Mouse (Mus musculus) liver, embryonic 15.5 days (tissue): ENCODE data around the gene Arhgap10. TPM values are rescaled to one million over a fixed set of nuclear protein-coding genes. Genes with fewer than 3 reads are reported as not detected.

Experiments
- ATAC-seq: fragments of 200-750 bp; cut with Nextera tagmentation; 2 replicates; pipeline ENCODE4 v1.8.0; 2017; ENCODE audit warnings: moderate number of reproducible peaks, mild to moderate bottlenecking, moderate library complexity; ENCODE audit not compliant: insufficient read depth
- H3K27ac ChIP-seq: fragments of 300-500 bp; sonication (generic); replicated peaks from 2 replicates; pipeline ENCODE4 v1.5.1; 2015; ENCODE audit warnings: mild to moderate bottlenecking, inconsistent platforms
- H3K27me3 ChIP-seq: fragments of 300-500 bp; sonication (generic); 2 replicates; pipeline ENCODE4 v1.6.1; 2015; ENCODE audit warnings: mild to moderate bottlenecking, inconsistent platforms
- H3K36me3 ChIP-seq: fragments of 300-500 bp; sonication (generic); replicated peaks from 2 replicates; pipeline ENCODE4 v1.6.1; 2015; ENCODE audit warnings: moderate library complexity, mild to moderate bottlenecking, inconsistent platforms
- H3K4me1 ChIP-seq: fragments of 300-500 bp; sonication (generic); replicated peaks from 2 replicates; pipeline ENCODE4 v1.6.1; 2015; ENCODE audit warnings: inconsistent platforms
- H3K4me2 ChIP-seq: fragments of 300-500 bp; sonication (generic); 2 replicates; pipeline ENCODE4 v1.6.1; 2015; ENCODE audit warnings: moderate library complexity, mild to moderate bottlenecking, inconsistent platforms
- H3K4me3 ChIP-seq: fragments of 300-500 bp; sonication (generic); replicated peaks from 2 replicates; pipeline ENCODE4 v1.5.1; 2015; ENCODE audit warnings: mild to moderate bottlenecking, inconsistent platforms
- H3K9ac ChIP-seq: fragments of 300-500 bp; sonication (generic); 2 replicates; pipeline ENCODE4 v1.6.1; 2015; ENCODE audit warnings: moderate library complexity, mild to moderate bottlenecking, inconsistent platforms
- H3K9me3 ChIP-seq: fragments of 300-500 bp; sonication (generic); replicated peaks from 2 replicates; pipeline ENCODE4 v1.6.1; 2016; ENCODE audit warnings: inconsistent platforms
- WGBS: fragments of 180-500 bp; shearing (Covaris S2); methylation state at CpG from one replicate; pipeline ENCODE4 v1.1.7; 2015; ENCODE audit warnings: mixed read lengths; ENCODE audit not compliant: insufficient replicate concordance; 5-methylcytosine and 5-hydroxymethylcytosine counted together
- polyA plus RNA-seq: library from polyadenylated mRNA; unstranded; fragments of >200 nt; fragmentation: Nextera tagmentation; extraction: Ambion mirVana; gene quantifications from 2 replicates; pipeline ENCODE4 v1.2.1, GENCODE M21; 2015

The Arhgap10 gene
- polyA plus RNA-seq, 1 experiment from 2014 or later = 5.8 TPM

DNA sequence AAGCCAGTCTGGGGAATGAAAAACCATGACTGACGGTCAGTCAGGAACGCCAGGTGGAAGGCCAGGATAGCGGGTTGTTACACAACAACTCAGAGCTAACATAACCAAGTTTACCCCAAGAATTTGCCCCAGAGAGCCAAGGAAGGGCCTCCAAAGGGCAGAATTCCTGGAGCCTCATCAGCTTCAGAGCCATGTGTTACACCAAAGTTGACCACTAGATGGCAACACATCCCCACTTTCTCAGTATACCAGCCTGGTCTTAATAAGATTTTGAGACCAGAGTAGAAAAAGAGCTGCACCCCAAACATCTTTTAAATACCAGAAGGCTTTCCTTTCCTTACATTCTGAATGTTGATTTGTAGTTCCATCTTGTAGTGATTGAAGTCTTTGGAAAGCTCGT is 98.0 kb downstream of the Arhgap10 start:
- 36% methylated on average over 4 of the region's 4 CpGs for WGBS

DNA sequence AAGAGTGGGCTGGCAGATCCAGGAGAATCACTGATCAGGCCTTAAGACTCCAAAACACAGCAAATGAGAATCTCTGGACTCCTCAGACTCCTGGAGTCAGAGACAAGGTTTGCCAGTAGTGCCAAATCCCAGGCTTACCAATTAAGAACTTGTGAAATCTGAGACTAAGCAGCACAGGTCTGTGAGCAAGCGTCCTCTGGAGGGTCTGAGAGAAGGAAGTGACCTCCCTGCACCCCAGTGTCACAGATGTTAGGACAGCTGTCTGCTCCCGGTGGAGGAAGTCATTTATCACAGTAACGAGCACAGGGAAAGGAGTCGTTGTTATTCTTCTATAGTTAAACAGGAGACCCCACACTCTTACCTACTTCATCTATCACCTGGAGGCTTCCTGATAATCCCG is 101.0 kb downstream of the Arhgap10 start:
- H3K27ac ChIP-seq = no peak overlapping the region
- H3K36me3 ChIP-seq = peaks cover 8% of the 10 kb centered on the region; the same call in 1 of the 2 replicates
- no peaks in the 10 kb centered on the region for H3K27me3 ChIP-seq
- H3K9me3 ChIP-seq = no peaks in the 10 kb centered on the region
- no peak for ATAC-seq
- H3K4me3 ChIP-seq = no peak overlapping the region
- no peak overlapping the region for H3K4me2 ChIP-seq
- 34% methylated on average over 5 of the region's 5 CpGs for WGBS
- no peaks in the 10 kb centered on the region for H3K4me1 ChIP-seq
- H3K9ac ChIP-seq = no peak overlapping the region

More for the DNA sequence above, 98.0 kb downstream of the Arhgap10 start:
- Histone ChIP-seq H3K27me3 (no peaks in the 10 kb centered on the region), H3K27ac (no peak overlapping the region), H3K4me3 (no peak overlapping the region), H3K9me3 (no peaks in the 10 kb centered on the region), H3K4me1 (peaks cover 15% of the 10 kb centered on the region), H3K36me3 (no peaks in the 10 kb centered on the region), H3K4me2 (no peak overlapping the region), H3K9ac (no peak overlapping the region)
- ATAC-seq = no peak

DNA sequence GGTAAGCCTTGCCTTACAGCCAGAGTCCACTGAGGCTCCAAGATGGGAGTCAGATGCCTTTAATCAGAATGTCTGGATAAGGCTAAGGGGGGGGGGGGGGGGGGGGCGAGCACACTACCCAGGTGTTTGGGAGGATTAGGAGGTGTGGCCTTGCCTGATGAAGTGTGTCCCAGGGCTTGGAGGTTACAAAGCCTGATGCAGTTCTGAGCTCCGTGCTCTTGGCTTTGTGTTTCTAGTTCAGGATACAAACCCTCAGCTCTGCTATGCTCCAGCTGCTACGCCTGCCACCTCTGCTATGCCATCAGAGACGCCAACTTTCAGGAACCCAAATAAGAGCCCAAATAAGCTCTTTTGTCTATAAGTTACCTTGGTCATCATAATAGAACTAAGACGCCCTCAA is 101.7 kb downstream of the Arhgap10 start:
- no peak overlapping the region for H3K4me2 ChIP-seq
- H3K4me1 ChIP-seq = no peaks in the 10 kb centered on the region
- no peaks in the 10 kb centered on the region for H3K9me3 ChIP-seq
- H3K4me3 ChIP-seq = no peak overlapping the region
- 65% methylated on average over 5 of the region's 5 CpGs for WGBS
- peaks cover 15% of the 10 kb centered on the region for H3K36me3 ChIP-seq
- no peak overlapping the region for H3K9ac ChIP-seq
- no peak for ATAC-seq
- no peak overlapping the region for H3K27ac ChIP-seq
- no peaks in the 10 kb centered on the region for H3K27me3 ChIP-seq

- no peak overlapping the region for H3K27ac ChIP-seq
- H3K4me2 ChIP-seq = no peak overlapping the region
- no peak for ATAC-seq
- no peak overlapping the region for H3K4me3 ChIP-seq
- 77% methylated on average over 15 of the region's 15 CpGs for WGBS
- peaks cover 20% of the 10 kb centered on the region for H3K36me3 ChIP-seq
- no peak overlapping the region for H3K9ac ChIP-seq
- no peaks in the 10 kb centered on the region for H3K27me3 ChIP-seq
- H3K9me3 ChIP-seq = no peaks in the 10 kb centered on the region
- H3K4me1 ChIP-seq = no peaks in the 10 kb centered on the region
These were observed 106.5 kb downstream of the Arhgap10 start for GRCm38 (mm10) chr8:77411262-77411661.

DNA sequence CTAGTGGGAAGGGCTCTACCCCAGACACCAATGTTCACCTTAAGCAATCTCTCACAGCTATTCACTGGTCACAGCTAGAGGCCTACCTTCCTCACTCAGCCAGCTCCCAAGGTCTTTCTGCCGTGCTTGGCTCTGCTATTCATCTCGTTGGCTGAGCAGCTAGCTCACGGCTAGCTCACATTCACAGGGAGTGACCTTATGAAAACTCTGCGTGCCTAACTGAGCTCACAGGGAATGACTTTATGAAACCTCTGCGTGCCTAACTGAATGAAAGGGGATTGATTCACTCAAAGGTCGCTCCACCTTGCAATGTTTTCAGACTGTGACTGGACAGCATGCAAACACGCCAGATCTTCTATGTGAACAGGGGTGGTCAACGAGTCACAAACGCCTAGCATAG is 107.4 kb downstream of the Arhgap10 start:
- WGBS = 72% methylated on average over 9 of the region's 9 CpGs
- H3K27me3 ChIP-seq = no peaks in the 10 kb centered on the region
- H3K4me1 ChIP-seq = no peaks in the 10 kb centered on the region
- H3K36me3 ChIP-seq = peaks cover 20% of the 10 kb centered on the region
- H3K4me2 ChIP-seq = no peak overlapping the region
- ATAC-seq = no peak
- H3K9me3 ChIP-seq = no peaks in the 10 kb centered on the region
- no peak overlapping the region for H3K4me3 ChIP-seq
- H3K9ac ChIP-seq = no peak overlapping the region
- H3K27ac ChIP-seq = no peak overlapping the region

DNA sequence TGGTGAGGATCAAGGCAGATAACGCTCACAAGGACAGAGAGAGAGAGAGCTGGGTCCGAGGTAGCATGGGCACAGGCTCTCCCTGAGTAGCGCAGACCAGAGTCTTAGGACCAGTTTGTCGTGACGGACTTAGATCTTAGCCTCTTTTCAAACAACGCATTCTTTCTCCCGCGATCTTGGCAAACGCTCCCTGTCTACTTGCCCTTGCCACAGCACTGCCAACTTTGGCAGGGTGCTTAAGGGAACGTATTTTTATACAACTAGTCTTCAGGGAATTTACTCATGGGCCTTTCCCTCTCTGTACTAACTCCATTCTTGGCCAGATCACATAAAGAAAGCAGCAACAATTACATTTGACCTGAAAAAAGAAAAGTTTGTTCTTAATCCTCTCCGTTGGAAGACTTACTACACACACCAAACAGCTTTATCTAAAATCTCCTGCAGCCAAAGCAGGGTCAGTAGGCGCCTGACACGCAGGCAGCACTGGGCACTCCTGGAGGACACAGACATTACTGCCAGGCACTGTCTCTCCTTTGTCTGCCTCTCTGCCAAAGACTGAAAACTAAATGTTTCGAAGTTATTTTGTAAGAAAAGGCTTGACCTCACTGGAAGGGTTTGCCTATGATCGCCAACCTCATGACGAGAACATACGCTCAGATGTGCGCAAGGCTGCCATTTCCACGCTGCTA is 109.1 kb downstream of the Arhgap10 start:
- H3K27ac ChIP-seq = no peak overlapping the region
- no peak for ATAC-seq
- 82% methylated on average over 19 of the region's 19 CpGs for WGBS

GRCm38 (mm10) chr8:77406846-77407245 is 110.9 kb downstream of the Arhgap10 start:
- no peak overlapping the region for H3K4me3 ChIP-seq
- H3K27ac ChIP-seq = no peak overlapping the region
- WGBS = 75% methylated on average over 13 of the region's 13 CpGs
- H3K4me2 ChIP-seq = no peak overlapping the region
- no peak overlapping the region for H3K9ac ChIP-seq
- H3K27me3 ChIP-seq = no peaks in the 10 kb centered on the region
- no peak for ATAC-seq
- H3K9me3 ChIP-seq = no peaks in the 10 kb centered on the region
- no peaks in the 10 kb centered on the region for H3K4me1 ChIP-seq
- H3K36me3 ChIP-seq = peaks cover 14% of the 10 kb centered on the region; the same call in 1 of the 2 replicates

More for the DNA sequence above, 109.1 kb downstream of the Arhgap10 start:
- Histone ChIP-seq H3K4me3 (no peak overlapping the region), H3K4me2 (no peak overlapping the region), H3K4me1 (no peaks in the 10 kb centered on the region), H3K9ac (no peak overlapping the region), H3K27me3 (no peaks in the 10 kb centered on the region), H3K36me3 (peaks cover 20% of the 10 kb centered on the region), H3K9me3 (no peaks in the 10 kb centered on the region)

DNA sequence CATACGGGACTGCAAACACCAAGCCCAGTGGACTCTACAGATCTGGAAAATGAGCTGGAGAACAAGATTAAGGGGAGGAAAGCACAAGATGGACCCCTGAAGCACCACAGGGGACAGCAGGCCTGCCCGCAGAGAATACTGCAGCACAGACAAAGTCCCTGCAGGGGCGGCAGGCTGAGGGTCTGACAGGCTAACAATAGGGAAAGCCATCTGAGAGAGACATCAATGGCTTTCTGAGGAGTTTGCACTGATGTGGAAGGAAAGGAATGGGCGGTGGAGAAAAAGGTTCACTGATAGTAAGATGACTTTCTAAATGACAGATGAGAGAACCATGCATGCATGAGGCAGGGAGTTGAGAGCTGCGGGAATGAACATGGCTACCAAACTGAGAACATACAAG is 111.3 kb downstream of the Arhgap10 start:
- no peak overlapping the region for H3K9ac ChIP-seq
- peaks cover 10% of the 10 kb centered on the region; the same call in 1 of the 2 replicates for H3K36me3 ChIP-seq
- no peak overlapping the region for H3K4me2 ChIP-seq
- H3K9me3 ChIP-seq = no peaks in the 10 kb centered on the region
- no peak for ATAC-seq
- no peak overlapping the region for H3K27ac ChIP-seq
- no peaks in the 10 kb centered on the region for H3K4me1 ChIP-seq
- no peaks in the 10 kb centered on the region for H3K27me3 ChIP-seq
- 79% methylated on average over 5 of the region's 5 CpGs for WGBS
- H3K4me3 ChIP-seq = no peak overlapping the region

DNA sequence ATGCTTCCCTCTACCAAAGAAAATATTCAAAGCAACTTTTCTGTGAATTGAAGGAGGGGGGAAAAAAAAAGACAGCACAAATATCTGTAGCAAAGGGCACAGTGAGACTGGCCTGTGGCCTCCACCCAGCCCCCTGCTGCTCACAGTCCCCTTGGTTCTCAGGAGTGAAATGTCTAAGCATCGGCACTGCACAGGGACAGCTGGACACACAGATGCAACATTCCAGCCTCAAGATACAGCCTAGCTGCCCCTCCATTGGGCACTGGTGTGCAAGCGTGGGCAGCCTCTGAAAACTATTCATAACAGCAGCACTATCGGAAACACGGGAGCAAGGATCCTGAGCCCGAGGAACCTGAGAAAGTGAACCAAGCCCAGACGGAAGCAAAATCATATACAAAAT is 113.7 kb downstream of the Arhgap10 start:
- no peak for ATAC-seq
- Histone ChIP-seq H3K4me3 (no peak overlapping the region), H3K27me3 (no peaks in the 10 kb centered on the region), H3K9me3 (no peaks in the 10 kb centered on the region), H3K4me1 (no peaks in the 10 kb centered on the region), H3K4me2 (no peak overlapping the region), H3K36me3 (0 out of 2 replicates have a peak, but pooled peaks cover 6% of the 10 kb centered on the region), H3K9ac (no peak overlapping the region), H3K27ac (no peak overlapping the region)
- 75% methylated on average over 6 of the region's 6 CpGs for WGBS

- no peaks in the 10 kb centered on the region for H3K4me1 ChIP-seq
- no peak overlapping the region for H3K4me2 ChIP-seq
- no peak overlapping the region for H3K4me3 ChIP-seq
- no peaks in the 10 kb centered on the region for H3K9me3 ChIP-seq
- no peak for ATAC-seq
- H3K27me3 ChIP-seq = no peaks in the 10 kb centered on the region
- no peak overlapping the region for H3K9ac ChIP-seq
- WGBS = 74% methylated on average over 3 of the region's 3 CpGs
- no peak overlapping the region for H3K27ac ChIP-seq
- peaks cover 16% of the 10 kb centered on the region for H3K36me3 ChIP-seq
These were observed 115.8 kb downstream of the Arhgap10 start for GRCm38 (mm10) chr8:77401934-77402333.

GRCm38 (mm10) chr8:77401140-77401539 is 116.6 kb downstream of the Arhgap10 start:
- WGBS = 79% methylated on average over 5 of the region's 5 CpGs

DNA sequence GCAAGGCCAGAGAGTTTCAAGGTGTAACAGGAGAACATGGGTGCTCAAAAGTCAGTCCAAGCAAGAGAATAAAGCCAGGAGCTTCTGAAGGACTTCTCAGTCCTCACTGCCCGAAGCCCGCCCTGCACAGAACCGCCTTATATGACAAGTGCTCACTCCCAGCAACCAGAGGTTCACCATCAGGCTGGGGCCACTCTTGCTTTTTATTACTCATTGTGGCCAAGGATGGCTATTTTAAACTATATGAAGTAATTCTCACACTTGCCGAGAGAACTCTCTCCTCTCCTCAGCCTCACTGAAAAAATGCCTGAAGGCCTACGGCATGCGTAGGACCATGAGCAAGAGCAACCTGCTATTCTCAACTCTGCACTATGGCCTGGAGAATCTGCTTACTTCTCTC is 133.7 kb downstream of the Arhgap10 start:
- no peaks in the 10 kb centered on the region for H3K27me3 ChIP-seq
- no peak overlapping the region for H3K4me3 ChIP-seq
- no peaks in the 10 kb centered on the region for H3K4me1 ChIP-seq
- no peak overlapping the region for H3K9ac ChIP-seq
- H3K27ac ChIP-seq = no peak overlapping the region
- 84% methylated on average over 6 of the region's 6 CpGs for WGBS
- H3K9me3 ChIP-seq = no peaks in the 10 kb centered on the region
- no peak for ATAC-seq
- H3K36me3 ChIP-seq = 0 out of 2 replicates have a peak, but pooled peaks cover 13% of the 10 kb centered on the region
- no peak overlapping the region for H3K4me2 ChIP-seq

More at GRCm38 (mm10) chr8:77401140-77401539, 116.6 kb downstream of the Arhgap10 start:
- H3K9me3 ChIP-seq = no peaks in the 10 kb centered on the region
- ATAC-seq = no peak
- H3K4me3 ChIP-seq = no peak overlapping the region
- peaks cover 23% of the 10 kb centered on the region for H3K36me3 ChIP-seq
- H3K4me1 ChIP-seq = no peaks in the 10 kb centered on the region
- H3K27ac ChIP-seq = no peak overlapping the region
- H3K27me3 ChIP-seq = no peaks in the 10 kb centered on the region
- H3K4me2 ChIP-seq = no peak overlapping the region
- H3K9ac ChIP-seq = no peak overlapping the region
